Mouse (Mus musculus) effector memory CD4-positive, alpha-beta T cell, adult 7 months (primary cell): ENCODE measurements around the gene Ptpra. TPM values are rescaled to one million over a fixed set of nuclear protein-coding genes. Genes with fewer than 3 reads are reported as not detected.

Experiments
- polyA plus RNA-seq: library from polyadenylated mRNA; unstranded; fragments of 100-300 nt; shearing (Covaris generic); gene quantifications from one replicate; pipeline ENCODE4 v1.2.1, GENCODE M21; 2017

The Ptpra gene
- polyA plus RNA-seq: 142 TPM

DNA sequence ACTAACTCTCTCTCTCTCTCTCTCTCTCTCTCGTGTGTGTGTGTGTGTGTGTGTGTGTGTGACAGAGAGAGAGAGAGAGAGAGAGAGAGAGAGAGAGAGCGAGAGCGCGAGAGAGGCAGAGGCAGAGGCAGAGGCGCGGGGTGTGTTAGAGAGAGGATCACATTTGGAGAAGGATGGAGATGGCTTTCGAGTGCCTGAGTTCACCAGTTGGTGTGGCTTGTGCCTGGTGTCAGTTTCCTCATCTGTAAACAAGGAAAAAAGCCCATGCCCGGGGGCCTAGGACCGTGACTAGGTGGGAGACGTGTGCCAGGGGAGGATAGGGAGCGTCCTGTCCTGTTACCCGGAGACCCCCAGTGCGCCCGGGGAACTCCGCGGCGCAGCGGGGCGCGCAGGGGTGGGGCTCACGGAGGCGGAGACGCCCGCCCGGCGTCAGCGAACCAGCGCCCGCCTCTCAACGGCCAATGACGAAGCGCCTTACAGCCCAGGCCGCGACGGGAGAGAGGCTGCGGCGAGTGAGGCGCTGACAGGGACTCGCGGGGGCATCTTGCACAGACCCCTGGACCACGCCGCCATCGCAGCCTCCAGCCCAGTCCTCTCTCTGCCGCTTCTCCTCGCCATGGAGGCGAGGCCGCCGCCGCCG is at the start of gene Ptpra:
Gene Ptpra, plus strand, starts transcription at position 485 of the 640 bp plus-strand sequence.

GRCm38 (mm10) chr2:130404939-130405338 is 45.1 kb upstream of the Ptpra start, which contains the start of the genes Gm28372 and 1700020A23Rik:
Gene Gm28372, plus strand, starts transcription at chr2:130405239.
Gene 1700020A23Rik, plus strand, starts transcription at chr2:130405259.

DNA sequence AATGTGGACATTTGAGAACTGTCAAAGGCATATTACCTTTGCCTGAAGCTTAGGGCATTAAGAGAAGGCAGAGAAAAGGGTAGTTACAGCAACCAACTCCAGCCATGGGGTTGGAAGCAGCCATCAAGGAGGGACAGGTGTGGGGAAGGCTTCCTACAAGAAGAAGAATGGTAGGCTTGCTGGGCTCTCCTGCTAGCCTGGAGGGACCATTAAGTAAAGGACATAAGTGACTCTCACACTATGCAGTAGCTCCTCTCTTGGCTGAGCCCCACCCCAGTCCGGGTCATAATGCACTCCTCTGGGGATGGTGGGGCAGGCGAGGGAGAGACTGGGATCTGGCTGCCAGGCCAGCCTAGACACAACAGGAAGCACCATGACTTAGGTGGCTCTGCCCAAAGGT is 43.9 kb upstream of the Ptpra start, which contains the start of gene Tmem239:
Gene Tmem239, plus strand, starts transcription at position 301 of the 400 bp plus-strand sequence.

DNA sequence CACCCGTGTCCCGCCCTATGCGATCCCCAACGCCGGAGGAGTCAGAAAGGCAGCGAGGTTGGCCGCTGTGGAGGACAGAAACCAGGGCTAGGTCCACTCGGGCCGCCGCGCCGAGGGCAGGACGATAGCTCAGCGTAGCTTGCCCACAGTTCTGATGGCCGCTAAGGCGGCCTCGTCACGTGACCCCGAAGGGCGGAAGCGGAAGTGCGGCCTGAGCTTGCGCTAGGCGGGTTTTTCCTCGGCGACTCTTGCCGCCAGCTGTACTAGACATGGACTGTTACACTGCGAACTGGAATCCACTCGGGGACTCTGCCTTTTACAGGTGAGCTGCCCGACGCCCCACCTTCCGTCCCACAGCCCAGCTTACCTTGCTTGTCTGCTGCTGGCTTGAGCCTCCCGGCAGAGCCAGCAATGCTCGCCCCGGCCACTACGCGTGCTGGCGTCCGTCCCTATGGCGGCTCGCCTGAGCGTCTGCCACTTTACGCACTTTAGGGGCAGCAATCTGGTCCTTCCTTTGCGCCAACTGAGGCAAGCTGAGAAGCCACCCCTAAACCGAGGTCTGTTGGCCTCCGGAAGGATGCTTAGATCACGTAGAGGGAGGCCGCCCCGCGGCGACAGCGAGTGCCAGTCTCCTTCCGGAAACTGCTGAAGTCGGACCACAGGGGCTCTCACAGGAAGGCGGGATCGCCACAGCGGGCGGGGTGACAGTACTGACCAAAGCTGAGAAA is 25.8 kb upstream of the Ptpra start, which contains the start of the genes Vps16 and Pced1a:
Gene Vps16, plus strand, starts transcription at position 214 of the 728 bp plus-strand sequence.
Gene Pced1a, minus strand, starts transcription at position 576 of the 728 bp plus-strand sequence.

DNA sequence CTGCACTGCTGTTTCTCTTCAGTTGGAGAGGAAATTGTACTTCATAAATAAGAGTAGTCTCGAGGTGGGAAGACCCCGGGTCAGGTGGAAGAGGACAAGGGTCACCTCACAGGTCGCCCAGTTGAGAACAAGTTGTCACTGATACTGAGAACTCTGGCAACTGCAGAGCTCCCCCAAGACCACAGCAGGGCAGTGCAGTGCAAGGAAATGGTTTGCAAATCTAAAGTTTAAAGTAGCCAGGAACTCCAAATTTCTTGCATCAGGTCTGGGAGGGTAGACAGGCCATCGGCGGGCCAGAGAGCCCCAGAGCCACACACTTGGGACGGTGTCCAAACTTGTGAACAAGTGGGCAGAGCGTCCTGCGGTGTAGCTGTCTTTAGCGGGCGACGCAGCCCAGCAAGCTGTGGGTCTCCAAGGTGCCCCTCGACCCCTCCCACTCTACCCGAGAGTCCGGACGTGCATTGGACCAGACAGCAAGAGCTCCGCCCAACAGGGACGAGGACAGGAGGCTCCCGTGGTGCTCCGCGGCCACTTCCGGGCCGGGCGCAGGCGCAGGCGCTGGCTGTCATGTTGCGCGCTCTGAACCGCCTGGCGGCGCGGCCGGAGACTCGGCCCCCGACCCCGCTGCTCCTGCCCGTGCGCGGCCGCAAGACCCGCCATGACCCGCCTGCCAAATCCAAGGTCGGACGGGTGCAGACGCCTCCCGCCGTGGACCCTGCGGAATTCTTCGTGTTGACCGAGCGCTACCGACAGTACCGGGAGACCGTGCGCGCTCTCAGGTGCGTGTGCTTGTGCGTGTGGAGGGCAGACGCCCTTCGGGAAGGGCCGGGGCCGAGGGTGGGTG is 113.4 kb downstream of the Ptpra start, which contains the start of gene Mrps26:
Gene Mrps26, plus strand, starts transcription at position 531 of the 844 bp plus-strand sequence.

GRCm38 (mm10) chr2:130575873-130576272 is 125.8 kb downstream of the Ptpra start, which contains the start of gene Oxt:
Gene Oxt, plus strand, starts transcription at chr2:130576173.

GRCm38 (mm10) chr2:130582552-130582951 is 132.5 kb downstream of the Ptpra start, which contains the start of gene Avp:
Gene Avp, minus strand, starts transcription at chr2:130582554.

Other genes starting within 250 kb of the Ptpra start
- gene Nop56, start 175.8 kb upstream of the Ptpra start, polyA plus RNA-seq: 386 TPM
- gene Idh3b, start 165.7 kb upstream of the Ptpra start, polyA plus RNA-seq: 123 TPM
- gene Ebf4, start 155.1 kb upstream of the Ptpra start, polyA plus RNA-seq: not detected
- 0.32 TPM for gene Cpxm1, start 52.7 kb upstream of the Ptpra start, polyA plus RNA-seq
- not detected for gene Gm28372, start 45.0 kb upstream of the Ptpra start, polyA plus RNA-seq
- not detected for gene 1700020A23Rik, start 45.0 kb upstream of the Ptpra start, polyA plus RNA-seq
- gene Tmem239, start 43.8 kb upstream of the Ptpra start, polyA plus RNA-seq: not detected
- gene Vps16, start 25.9 kb upstream of the Ptpra start, polyA plus RNA-seq: 266 TPM
- gene Pced1a, start 25.6 kb upstream of the Ptpra start, polyA plus RNA-seq: 13.9 TPM
- 46.4 TPM for gene Mrps26, start 113.5 kb downstream of the Ptpra start, polyA plus RNA-seq
- gene Oxt, start 125.9 kb downstream of the Ptpra start, polyA plus RNA-seq: 1.3 TPM
- not detected for gene Avp, start 132.3 kb downstream of the Ptpra start, polyA plus RNA-seq
- gene Fastkd5, start 179.7 kb downstream of the Ptpra start, polyA plus RNA-seq: 7.9 TPM
- 3.4 TPM for gene Ubox5, start 179.8 kb downstream of the Ptpra start, polyA plus RNA-seq
- 2.0 TPM for gene Lzts3, start 192.5 kb downstream of the Ptpra start, polyA plus RNA-seq
- 136 TPM for gene Ddrgk1, start 214.4 kb downstream of the Ptpra start, polyA plus RNA-seq
- gene Itpa, start 217.3 kb downstream of the Ptpra start, polyA plus RNA-seq: 18.0 TPM
- 0.76 TPM for gene Slc4a11, start 247.2 kb downstream of the Ptpra start, polyA plus RNA-seq